Mouse (Mus musculus): ENCODE measurements at regions not wholly inside any gene's neighbourhood (a gene's known extent, or its start where the extent isn't known, plus 50 kb on each side); places are given as distances from the start of the nearest gene placed in this dataset.

DNA sequence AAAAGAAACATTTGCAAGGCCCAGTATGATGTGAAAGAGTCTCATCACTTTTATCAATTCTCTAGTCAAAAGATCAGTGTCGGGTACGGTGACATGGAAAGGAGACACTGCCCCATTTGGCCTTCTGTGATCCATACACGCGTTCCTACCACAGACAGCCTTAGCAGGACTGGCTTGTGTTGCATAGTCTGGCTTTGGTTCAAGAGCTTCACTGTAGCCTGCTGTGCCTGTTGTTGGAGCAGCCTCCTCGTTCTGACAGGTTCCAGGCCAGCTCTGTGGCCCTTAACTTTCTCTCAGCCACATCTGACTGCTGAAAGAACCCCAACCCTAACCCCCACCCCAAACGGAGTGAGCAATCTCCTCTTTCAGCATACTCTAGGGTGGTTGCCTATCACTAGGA lies 99.9 kb downstream of the Chst1 start:
- ATAC-seq (replicated peaks; ENCODE audit: low FRiP score, poor library complexity, severe bottlenecking) = no peak

- ATAC-seq (replicated peaks; ENCODE audit: low FRiP score, poor library complexity, severe bottlenecking) = no peak
Observed at GRCm38 (mm10) chr2:92704035-92704434, 104.5 kb downstream of the Chst1 start.

- ATAC-seq (replicated peaks; ENCODE audit: low FRiP score, poor library complexity, severe bottlenecking) = no peak
Observed at GRCm38 (mm10) chr2:92709668-92710067, 110.2 kb downstream of the Chst1 start.

- no peak for ATAC-seq (replicated peaks; ENCODE audit: low FRiP score, poor library complexity, severe bottlenecking)
Observed at GRCm38 (mm10) chr2:92711122-92711777, 111.7 kb downstream of the Chst1 start.

- no peak for ATAC-seq (replicated peaks; ENCODE audit: low FRiP score, poor library complexity, severe bottlenecking)
Observed at GRCm38 (mm10) chr2:92712266-92713144, 113.0 kb downstream of the Chst1 start.

- no peak for ATAC-seq (replicated peaks; ENCODE audit: low FRiP score, poor library complexity, severe bottlenecking)
Observed at GRCm38 (mm10) chr2:92717706-92718105, 118.2 kb downstream of the Chst1 start.

- ATAC-seq (replicated peaks; ENCODE audit: low FRiP score, poor library complexity, severe bottlenecking) = no peak
Observed at GRCm38 (mm10) chr2:92721951-92722350, 122.4 kb downstream of the Chst1 start.

DNA sequence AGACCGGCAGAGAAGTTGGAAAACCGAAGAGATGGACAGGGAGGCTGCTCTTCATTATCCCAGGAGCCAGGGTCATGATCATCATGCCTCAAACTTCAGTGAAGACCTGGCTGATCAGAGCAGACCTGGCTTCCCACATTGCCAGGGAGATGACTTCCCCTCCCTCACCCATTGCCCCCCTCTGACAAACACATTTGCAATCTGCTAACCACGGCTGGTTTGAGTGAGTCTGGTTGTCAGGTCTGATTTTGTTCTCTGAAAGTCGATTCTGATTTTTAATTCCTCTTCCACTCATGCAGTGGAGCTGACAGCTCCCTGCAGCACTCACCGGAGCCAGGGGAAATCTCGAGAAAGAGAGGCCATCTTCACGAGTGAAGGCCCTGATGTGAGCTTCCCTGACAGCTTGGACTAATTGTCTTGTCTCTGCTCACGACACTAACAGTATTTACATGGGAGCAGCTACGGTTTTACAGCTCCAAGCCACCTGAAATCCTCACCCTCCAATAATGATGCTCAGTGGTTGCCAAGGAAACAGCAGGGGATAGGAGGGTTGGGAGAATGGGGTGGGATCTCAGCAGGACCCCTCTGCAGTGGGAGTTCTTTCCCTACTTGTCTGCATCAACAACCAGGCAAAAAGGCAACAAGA lies 124.2 kb downstream of the Chst1 start:
- no peak for ATAC-seq (replicated peaks; ENCODE audit: low FRiP score, poor library complexity, severe bottlenecking)

DNA sequence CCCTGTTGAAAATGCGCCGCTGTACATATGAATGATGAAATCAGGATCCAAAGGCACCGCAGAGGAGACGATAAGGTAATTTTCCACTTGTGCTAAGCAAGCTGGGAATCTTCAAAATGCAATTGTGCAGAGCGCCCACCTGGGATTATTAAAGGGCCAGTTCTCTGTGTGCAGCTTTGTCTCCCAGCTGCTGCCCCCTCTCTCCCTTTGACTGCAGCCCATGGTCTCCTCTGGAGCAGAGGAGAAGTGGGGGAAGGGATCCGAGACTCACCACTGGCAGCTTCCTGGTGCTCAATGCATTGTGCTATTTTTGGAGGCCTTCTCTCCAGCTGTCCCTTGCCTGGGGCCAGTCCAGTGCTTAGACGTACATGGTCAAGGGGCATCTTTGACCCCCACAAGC lies 127.1 kb downstream of the Chst1 start:
- no peak for ATAC-seq (replicated peaks; ENCODE audit: low FRiP score, poor library complexity, severe bottlenecking)

DNA sequence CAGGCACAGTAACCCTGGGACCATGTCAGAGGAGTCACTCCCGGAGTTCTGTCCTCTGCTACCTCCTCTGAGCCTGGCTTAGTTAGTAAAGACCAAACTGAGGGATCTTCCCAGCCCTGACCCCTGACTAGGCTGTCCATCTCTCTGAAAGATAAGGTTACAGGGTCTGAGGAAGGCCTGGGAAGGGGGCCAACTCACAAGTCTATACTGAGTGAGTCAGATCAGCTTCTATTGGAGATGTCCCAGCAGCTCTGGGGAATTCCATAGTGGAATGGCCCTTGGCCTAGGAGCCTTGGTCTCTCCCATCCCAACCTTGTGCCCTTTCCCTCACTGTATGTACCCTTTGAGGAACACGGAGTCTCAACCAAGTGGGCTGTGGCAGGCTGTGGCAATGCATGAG lies 127.7 kb downstream of the Chst1 start:
- ATAC-seq (replicated peaks; ENCODE audit: low FRiP score, poor library complexity, severe bottlenecking) = no peak

- no peak for ATAC-seq (replicated peaks; ENCODE audit: low FRiP score, poor library complexity, severe bottlenecking)
Observed at GRCm38 (mm10) chr2:92728388-92728787, 128.9 kb downstream of the Chst1 start.

- no peak for ATAC-seq (replicated peaks; ENCODE audit: low FRiP score, poor library complexity, severe bottlenecking)
Observed at GRCm38 (mm10) chr2:92730371-92730770, 130.9 kb downstream of the Chst1 start.

- no peak for ATAC-seq (replicated peaks; ENCODE audit: low FRiP score, poor library complexity, severe bottlenecking)
Observed at GRCm38 (mm10) chr2:92733403-92733802, 133.9 kb downstream of the Chst1 start.

DNA sequence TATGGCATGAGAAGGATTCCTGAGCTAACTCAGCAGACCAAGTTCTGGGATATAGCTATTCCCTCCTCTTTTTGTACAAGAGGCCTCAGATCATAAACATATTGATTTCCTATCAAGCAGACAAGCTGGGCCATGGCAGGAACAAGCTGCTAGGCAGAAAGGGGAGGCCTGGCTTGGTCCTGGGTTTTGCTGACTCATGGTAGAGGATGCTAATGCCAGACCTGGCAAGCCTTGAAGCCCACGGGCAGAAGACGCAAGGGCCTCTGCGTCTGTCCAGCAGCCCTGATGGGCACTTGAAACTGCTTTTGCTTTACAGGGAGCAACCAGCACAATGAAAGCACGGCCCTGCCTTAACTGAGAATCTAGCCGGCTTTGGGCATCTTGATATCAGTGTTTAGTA lies 136.3 kb downstream of the Chst1 start:
- ATAC-seq (replicated peaks; ENCODE audit: low FRiP score, poor library complexity, severe bottlenecking) = 0 out of 2 replicates have a peak, but pooled peaks have one; percentile 46

- no peak for ATAC-seq (replicated peaks; ENCODE audit: low FRiP score, poor library complexity, severe bottlenecking)
Observed at GRCm38 (mm10) chr2:92737301-92737700, 137.8 kb downstream of the Chst1 start.

DNA sequence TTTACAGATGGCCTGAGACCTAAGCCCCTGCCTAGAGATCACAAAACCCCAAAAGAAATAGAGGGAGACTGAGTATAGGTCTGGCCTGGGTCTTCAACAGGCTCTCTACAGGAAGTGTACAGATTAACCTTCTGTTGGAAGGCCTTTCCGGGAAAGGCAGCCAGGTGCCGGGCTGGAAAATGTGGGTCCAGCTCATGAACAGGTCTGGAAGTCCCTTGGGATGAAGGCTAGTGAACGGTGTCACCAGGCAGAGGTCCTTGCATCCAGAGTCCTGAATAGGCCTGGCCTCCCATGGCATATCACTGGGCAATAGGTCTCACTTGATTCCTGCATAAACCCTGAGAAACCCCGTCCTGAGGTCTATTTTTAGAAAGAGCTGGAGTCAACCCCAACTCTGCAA lies 140.1 kb downstream of the Chst1 start:
- no peak for ATAC-seq (replicated peaks; ENCODE audit: low FRiP score, poor library complexity, severe bottlenecking)

GRCm38 (mm10) chr2:92740776-92741295 lies 141.3 kb downstream of the Chst1 start:
- no peak for ATAC-seq (replicated peaks; ENCODE audit: low FRiP score, poor library complexity, severe bottlenecking)

GRCm38 (mm10) chr2:92742025-92742424 lies 142.5 kb downstream of the Chst1 start:
- ATAC-seq (replicated peaks; ENCODE audit: low FRiP score, poor library complexity, severe bottlenecking) = no peak

DNA sequence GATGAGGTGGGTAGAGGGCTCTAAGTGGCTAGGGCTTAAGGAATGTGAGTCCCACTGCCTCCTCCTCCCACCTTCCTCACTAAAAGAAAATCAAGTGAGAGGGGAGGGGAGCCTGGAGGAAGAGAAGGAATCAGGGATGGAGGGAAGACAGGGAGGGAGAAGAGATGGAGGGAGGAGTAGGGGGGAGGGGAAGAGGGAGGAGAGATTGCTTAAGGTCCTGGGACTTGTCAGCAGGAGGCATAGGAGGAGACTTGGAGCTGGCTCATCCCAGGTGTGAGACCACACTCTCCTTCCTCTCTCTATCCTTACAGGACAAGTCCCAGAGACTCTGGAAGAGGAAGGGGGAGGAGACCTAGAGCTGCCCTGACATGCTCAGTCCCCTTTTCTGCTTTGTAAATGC lies 143.2 kb downstream of the Chst1 start:
- ATAC-seq (replicated peaks; ENCODE audit: low FRiP score, poor library complexity, severe bottlenecking) = no peak

GRCm38 (mm10) chr2:92743152-92743551 lies 143.6 kb downstream of the Chst1 start:
- no peak for ATAC-seq (replicated peaks; ENCODE audit: low FRiP score, poor library complexity, severe bottlenecking)

- no peak for ATAC-seq (replicated peaks; ENCODE audit: low FRiP score, poor library complexity, severe bottlenecking)
Observed at GRCm38 (mm10) chr2:92743911-92744310, 144.4 kb downstream of the Chst1 start.
